Mouse (Mus musculus) forebrain, embryonic 11.5 days (tissue): Measurements from ENCODE around the gene Prss35. TPM values are rescaled to one million over a fixed set of nuclear protein-coding genes. Genes with fewer than 3 reads are reported as not detected.
A peak's percentile ranks its signal among the peaks of the same experiment; 100 is the strongest.

Experiments
- ATAC-seq: fragments of 200-750 bp; cut with Nextera tagmentation; replicated peaks from 2 replicates; pipeline ENCODE4 v1.8.0; 2017; ENCODE audit warnings: moderate TSS enrichment; ENCODE audit not compliant: low FRiP score
- DNase-seq: peaks from one replicate; pipeline ENCODE4 v3.0.0-alpha.2; 2017; ENCODE audit warnings: low spot score
- H3K27ac ChIP-seq: fragments of 300-500 bp; sonication (generic); 2 replicates; pipeline ENCODE4 v1.5.1; 2014; ENCODE audit warnings: low read depth, low read length
- H3K27me3 ChIP-seq: fragments of 300-500 bp; sonication (generic); 2 replicates; pipeline ENCODE4 v1.6.1; 2014; ENCODE audit warnings: mild to moderate bottlenecking, low read length, mixed read lengths; ENCODE audit not compliant: control insufficient read depth, insufficient read depth
- H3K36me3 ChIP-seq: fragments of 300-500 bp; sonication (generic); 2 replicates; pipeline ENCODE4 v1.6.1; 2014; ENCODE audit warnings: mild to moderate bottlenecking, low read length, moderate library complexity, mixed read lengths; ENCODE audit not compliant: control insufficient read depth, insufficient read depth
- H3K4me1 ChIP-seq: fragments of 300-500 bp; sonication (generic); replicated peaks from 2 replicates; pipeline ENCODE4 v1.6.1; 2014; ENCODE audit warnings: low read length, mixed read lengths; ENCODE audit not compliant: control insufficient read depth, insufficient read depth
- H3K4me2 ChIP-seq: fragments of 300-500 bp; sonication (generic); 2 replicates; pipeline ENCODE4 v1.6.1; 2014; ENCODE audit warnings: low read depth, mild to moderate bottlenecking, low read length, moderate library complexity, mixed read lengths; ENCODE audit not compliant: severe bottlenecking
- H3K4me3 ChIP-seq: fragments of 300-500 bp; sonication (generic); 2 replicates; pipeline ENCODE4 v1.5.1; 2014; ENCODE audit warnings: low read depth, low read length
- H3K9ac ChIP-seq: fragments of 300-500 bp; sonication (generic); 2 replicates; pipeline ENCODE4 v1.6.1; 2014; ENCODE audit warnings: low read length
- H3K9me3 ChIP-seq: fragments of 300-500 bp; sonication (generic); 2 replicates; pipeline ENCODE4 v1.6.1; 2016; ENCODE audit warnings: low read length, mixed read lengths; ENCODE audit not compliant: control insufficient read depth
- WGBS: fragments of 180-500 bp; shearing (Covaris S2); extraction: QIAGEN DNeasy Blood & Tissue Kit; methylation state at CpG from one replicate; pipeline ENCODE4 v1.1.7; 2014; 5-methylcytosine and 5-hydroxymethylcytosine counted together
- polyA plus RNA-seq: library from polyadenylated mRNA; unstranded; fragments of >200 nt; fragmentation: Nextera tagmentation; extraction: Ambion mirVana; gene quantifications from 2 replicates; pipeline ENCODE4 v1.2.1, GENCODE M21; 2014

Gene Prss35
- polyA plus RNA-seq, 1 experiment from 2014 or later, result 2.3 TPM

DNA sequence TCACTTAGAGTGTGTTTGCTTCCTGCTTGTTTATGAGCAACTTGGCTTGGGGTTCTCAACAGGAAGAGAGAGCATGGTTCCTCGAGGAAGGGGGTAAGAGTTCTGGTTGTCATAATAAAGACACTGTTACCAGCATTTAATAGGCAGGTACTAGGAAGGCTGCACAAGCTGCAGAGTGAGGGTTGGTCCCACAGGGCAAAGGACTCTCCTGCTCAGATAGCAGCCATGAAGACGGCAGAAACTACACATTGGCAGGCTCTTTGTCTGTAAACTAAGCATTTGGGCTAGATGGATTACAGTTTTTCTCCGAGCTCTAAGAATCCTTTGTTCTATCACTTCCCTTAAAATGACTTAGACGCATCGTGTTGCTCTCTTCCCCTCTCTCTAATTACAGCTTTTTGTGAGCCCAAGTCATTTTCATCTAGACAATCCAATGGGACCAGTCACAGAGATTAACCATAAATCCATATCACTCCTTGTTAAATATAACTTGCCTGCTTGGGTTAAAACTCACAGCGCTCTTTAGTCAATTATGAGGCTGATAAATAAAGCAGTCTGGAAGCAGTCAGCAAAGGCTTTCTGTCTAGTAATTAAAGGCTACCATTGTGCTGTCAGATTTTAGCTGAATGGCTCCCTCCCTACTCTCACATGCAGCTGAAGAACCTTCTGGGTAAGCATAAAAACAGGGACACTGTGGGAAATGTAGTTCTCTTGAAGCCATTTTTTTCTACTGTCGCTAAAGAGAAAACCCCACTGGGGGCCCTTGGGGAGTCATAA, 17.7 kb upstream of the Prss35 start:
- H3K9me3 ChIP-seq, result no peaks in the 10 kb centered on the region
- DNase-seq (no peak), ATAC-seq (peak; percentile 49)
- no peak overlapping the region for H3K27ac ChIP-seq
- no peak overlapping the region for H3K9ac ChIP-seq
- no peaks in the 10 kb centered on the region for H3K36me3 ChIP-seq
- no peak overlapping the region for H3K4me3 ChIP-seq
- 26% methylated on average over 7 of the region's 7 CpGs for WGBS
- H3K4me2 ChIP-seq, result no peak overlapping the region
- H3K4me1 ChIP-seq, result no peaks in the 10 kb centered on the region
- no peaks in the 10 kb centered on the region for H3K27me3 ChIP-seq

DNA sequence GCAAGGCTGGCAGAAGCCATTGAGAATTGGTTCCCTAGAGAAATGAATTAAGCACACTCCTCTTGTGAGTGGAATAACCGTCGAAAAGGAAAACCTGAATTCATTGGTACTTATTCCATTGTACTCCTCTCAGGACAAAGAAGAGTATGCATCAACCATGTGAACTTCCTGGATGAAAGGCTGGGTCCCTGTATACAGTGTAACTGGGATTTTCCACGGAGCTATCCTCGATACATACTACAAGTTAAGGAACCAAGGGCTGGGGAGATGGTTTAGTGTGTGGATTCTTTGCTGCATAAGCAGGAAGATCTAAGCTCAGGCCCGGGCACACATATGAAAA, 17.1 kb upstream of the Prss35 start:
- ATAC-seq (0 out of 2 replicates have a peak, but pooled peaks have one; percentile 6), DNase-seq (no peak)
- no peaks in the 10 kb centered on the region for H3K36me3 ChIP-seq
- no peak overlapping the region for H3K9ac ChIP-seq
- no peak overlapping the region for H3K4me2 ChIP-seq
- no peak overlapping the region for H3K27ac ChIP-seq
- H3K27me3 ChIP-seq, result no peaks in the 10 kb centered on the region
- H3K4me3 ChIP-seq, result no peak overlapping the region
- WGBS, result 78% methylated on average over 5 of the region's 5 CpGs
- no peaks in the 10 kb centered on the region for H3K9me3 ChIP-seq
- H3K4me1 ChIP-seq, result no peaks in the 10 kb centered on the region

GRCm38 (mm10) chr9:86728214-86728814, 15.1 kb upstream of the Prss35 start:
- H3K4me3 ChIP-seq, result no peak overlapping the region
- no peak for DNase-seq
- H3K27ac ChIP-seq, result no peak overlapping the region
- H3K9ac ChIP-seq, result no peak overlapping the region
- no peaks in the 10 kb centered on the region for H3K9me3 ChIP-seq
- no peaks in the 10 kb centered on the region for H3K36me3 ChIP-seq
- H3K27me3 ChIP-seq, result no peaks in the 10 kb centered on the region
- WGBS, result 76% methylated on average over 10 of the region's 10 CpGs
- H3K4me1 ChIP-seq, result no peaks in the 10 kb centered on the region
- no peak overlapping the region for H3K4me2 ChIP-seq
- no peak for ATAC-seq

- H3K9me3 ChIP-seq, result no peaks in the 10 kb centered on the region
- no peak overlapping the region for H3K4me3 ChIP-seq
- ATAC-seq (no peak), DNase-seq (no peak)
- WGBS, result 76% methylated on average over 1 of the region's 1 CpGs
- H3K27ac ChIP-seq, result no peak overlapping the region
- no peak overlapping the region for H3K9ac ChIP-seq
- H3K36me3 ChIP-seq, result no peaks in the 10 kb centered on the region
- no peak overlapping the region for H3K4me2 ChIP-seq
- no peaks in the 10 kb centered on the region for H3K4me1 ChIP-seq
- no peaks in the 10 kb centered on the region for H3K27me3 ChIP-seq
Measured at GRCm38 (mm10) chr9:86729084-86729483, 14.4 kb upstream of the Prss35 start.

GRCm38 (mm10) chr9:86729811-86730210, 13.6 kb upstream of the Prss35 start:
- no peak overlapping the region for H3K9ac ChIP-seq
- H3K4me2 ChIP-seq, result no peak overlapping the region
- H3K9me3 ChIP-seq, result no peaks in the 10 kb centered on the region
- H3K27me3 ChIP-seq, result no peaks in the 10 kb centered on the region
- no peaks in the 10 kb centered on the region for H3K36me3 ChIP-seq
- no peak overlapping the region for H3K4me3 ChIP-seq
- no peak for DNase-seq
- 94% methylated on average over 3 of the region's 3 CpGs for WGBS
- ATAC-seq, result no peak
- no peak overlapping the region for H3K27ac ChIP-seq
- H3K4me1 ChIP-seq, result no peaks in the 10 kb centered on the region

DNA sequence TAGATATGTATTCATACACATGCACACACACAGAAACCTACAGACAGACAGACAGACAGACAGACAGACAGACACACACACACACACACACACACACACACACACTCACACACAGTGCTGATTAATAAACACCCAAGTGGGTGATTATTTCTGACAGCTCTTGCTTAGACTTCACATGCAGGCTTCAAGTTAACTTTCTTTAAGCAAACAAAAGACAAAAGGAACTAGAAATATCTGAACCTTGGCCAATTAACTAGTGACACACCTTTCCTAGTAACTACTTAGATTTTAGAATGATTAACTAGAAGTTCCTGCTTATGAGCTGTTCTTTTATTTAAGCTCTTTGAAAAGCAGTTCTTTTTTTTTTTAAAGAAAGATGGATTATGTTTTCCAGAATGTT, 9.1 kb upstream of the Prss35 start:
- no peak for DNase-seq
- Histone ChIP-seq H3K27ac (no peak overlapping the region), H3K36me3 (no peaks in the 10 kb centered on the region), H3K4me1 (no peaks in the 10 kb centered on the region), H3K4me2 (no peak overlapping the region), H3K9me3 (no peaks in the 10 kb centered on the region), H3K4me3 (no peak overlapping the region), H3K27me3 (no peaks in the 10 kb centered on the region), H3K9ac (no peak overlapping the region)
- no peak for ATAC-seq

DNA sequence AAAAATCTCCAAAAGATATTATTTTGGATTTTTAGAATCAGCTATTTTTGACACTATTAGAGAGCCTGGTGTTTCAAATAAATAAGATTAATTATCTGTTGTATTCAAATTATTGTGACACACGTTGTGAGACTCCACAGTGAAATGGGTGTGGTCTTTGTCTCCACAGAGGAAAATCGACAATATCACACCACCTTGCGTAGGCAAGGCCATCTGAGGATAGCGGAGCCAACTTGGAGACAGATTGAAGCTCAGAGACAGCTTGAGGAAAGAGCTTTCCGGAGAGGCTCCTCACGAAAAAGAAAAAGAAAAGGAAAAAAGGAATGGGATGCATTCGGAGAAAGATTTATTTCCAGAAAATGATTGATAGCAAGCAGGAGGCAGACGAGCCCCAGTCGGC, 8.7 kb upstream of the Prss35 start:
- H3K9ac ChIP-seq, result no peak overlapping the region
- no peak overlapping the region for H3K27ac ChIP-seq
- no peak for DNase-seq
- H3K27me3 ChIP-seq, result no peaks in the 10 kb centered on the region
- no peaks in the 10 kb centered on the region for H3K36me3 ChIP-seq
- no peak overlapping the region for H3K4me2 ChIP-seq
- no peaks in the 10 kb centered on the region for H3K9me3 ChIP-seq
- H3K4me1 ChIP-seq, result no peaks in the 10 kb centered on the region
- H3K4me3 ChIP-seq, result no peak overlapping the region
- 84% methylated on average over 9 of the region's 9 CpGs for WGBS
- ATAC-seq, result no peak

GRCm38 (mm10) chr9:86736991-86737390, 6.5 kb upstream of the Prss35 start:
- Histone ChIP-seq H3K4me1 (no peaks in the 10 kb centered on the region), H3K36me3 (no peaks in the 10 kb centered on the region), H3K27ac (no peak overlapping the region), H3K4me3 (no peak overlapping the region), H3K27me3 (no peaks in the 10 kb centered on the region), H3K9ac (no peak overlapping the region), H3K9me3 (no peaks in the 10 kb centered on the region), H3K4me2 (no peak overlapping the region)
- no peak for DNase-seq
- 93% methylated on average over 4 of the region's 4 CpGs for WGBS
- no peak for ATAC-seq

GRCm38 (mm10) chr9:86738067-86738466, 5.4 kb upstream of the Prss35 start:
- H3K9me3 ChIP-seq, result no peaks in the 10 kb centered on the region
- no peaks in the 10 kb centered on the region for H3K36me3 ChIP-seq
- H3K4me2 ChIP-seq, result no peak overlapping the region
- H3K4me3 ChIP-seq, result no peak overlapping the region
- H3K4me1 ChIP-seq, result peaks cover 2% of the 10 kb centered on the region; the same call in 1 of the 2 replicates
- DNase-seq (no peak), ATAC-seq (no peak)
- no peak overlapping the region for H3K9ac ChIP-seq
- H3K27ac ChIP-seq, result no peak overlapping the region
- 89% methylated on average over 1 of the region's 1 CpGs for WGBS
- no peaks in the 10 kb centered on the region for H3K27me3 ChIP-seq
